Mouse (Mus musculus) heart, postnatal 14 days (tissue): ENCODE results near the gene Nek10. TPM values are rescaled to one million over a fixed set of nuclear protein-coding genes. Genes with fewer than 3 reads are reported as not detected.
"Not testable (repeated sequence)": the region's sequence is repeated elsewhere in the genome, so short reads cannot be mapped to it uniquely, and the experiment has no call there.

Experiments used
- DNase-seq, 2 experiments: peaks; one replicate each; pipeline ENCODE4 v3.0.0; 2021 to 2022
- intact Hi-C: fragments of 180-260 bp; cut with DNase I; formaldehyde crosslinking; loops from one replicate; pipeline ENCODE4 v1.15.1; 2025
- long read RNA-seq, 2 experiments: library from polyadenylated mRNA; stranded (forward); transcript quantifications; one replicate each; pipeline ENCODE4 v2.0.0; 2021
- total RNA-seq, 2 experiments: library from RNA; stranded (reverse); gene quantifications; 2 replicates each; pipeline ENCODE4 v1.2.3; 2021

The Nek10 gene
- total RNA-seq = under 1 TPM; 0.05 TPM
- long read RNA-seq, experiment 1 = 0 reads
- long read RNA-seq, experiment 2 = 0 reads

DNA sequence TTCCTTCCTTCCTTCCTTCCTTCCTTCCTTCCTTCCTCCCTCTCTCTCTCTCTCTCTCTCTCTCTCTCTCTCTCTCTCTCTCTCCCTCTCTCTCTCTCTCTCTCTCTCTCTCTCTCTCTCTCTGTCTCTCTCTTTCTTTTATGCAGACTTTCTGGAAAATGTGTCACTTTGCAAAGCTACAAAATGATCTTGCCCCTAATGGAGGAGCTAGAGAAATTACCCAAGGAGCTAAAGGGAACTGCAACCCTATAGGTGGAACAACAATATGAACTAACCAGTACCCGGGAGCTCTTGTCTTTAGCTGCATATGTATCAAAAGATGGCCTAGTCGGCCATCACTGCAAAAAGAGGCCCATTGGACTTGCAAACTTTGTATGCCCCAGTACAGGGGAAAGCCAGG is at the start of gene Nek10:
Nek10 (plus strand) TSS at position 301 of the 400 bp plus-strand sequence.
- DNase-seq, intact Hi-C loops: not testable (repeated sequence)

DNA sequence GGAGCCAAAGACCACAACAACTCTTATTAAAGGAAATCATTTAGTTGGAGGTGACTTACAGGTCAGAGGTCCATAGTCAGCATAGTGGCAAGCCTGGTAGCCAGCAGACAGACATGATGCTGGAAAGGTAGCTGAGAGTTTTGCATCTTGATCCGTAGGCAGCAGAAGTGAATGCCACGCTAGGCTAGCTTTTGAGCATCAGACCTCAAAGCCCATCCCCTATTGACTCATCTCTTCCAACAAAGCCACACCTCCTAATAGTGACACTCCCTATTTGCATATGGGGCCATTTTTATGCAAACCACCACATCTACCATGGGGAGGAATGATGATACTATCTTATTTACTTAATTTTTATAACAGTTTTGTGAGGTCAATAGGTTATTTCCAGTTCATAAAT is 22.0 kb upstream of the Nek10 start:
- intact Hi-C loops = no loop called here
- no peak for DNase-seq

DNA sequence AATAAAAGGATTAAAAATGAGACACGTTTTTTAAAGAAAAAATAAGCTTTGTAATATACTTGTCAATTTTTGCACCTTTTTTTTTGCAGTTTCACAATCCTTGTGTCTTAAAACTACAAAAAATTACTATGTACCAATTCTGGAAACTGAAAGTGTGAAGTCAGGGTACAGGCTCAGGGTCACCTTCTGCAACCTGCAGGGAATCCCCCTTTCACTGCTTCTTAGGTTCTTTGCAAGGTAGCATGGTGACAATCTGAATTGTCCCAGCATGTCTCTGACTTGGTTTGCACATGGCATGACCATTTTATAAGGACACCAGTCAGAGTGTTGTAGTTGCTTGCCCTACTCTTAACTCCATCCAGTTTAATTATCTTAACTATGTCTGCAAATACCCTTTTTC is 19.0 kb upstream of the Nek10 start:
- intact Hi-C loops = no loop called here
- no peak for DNase-seq

DNA sequence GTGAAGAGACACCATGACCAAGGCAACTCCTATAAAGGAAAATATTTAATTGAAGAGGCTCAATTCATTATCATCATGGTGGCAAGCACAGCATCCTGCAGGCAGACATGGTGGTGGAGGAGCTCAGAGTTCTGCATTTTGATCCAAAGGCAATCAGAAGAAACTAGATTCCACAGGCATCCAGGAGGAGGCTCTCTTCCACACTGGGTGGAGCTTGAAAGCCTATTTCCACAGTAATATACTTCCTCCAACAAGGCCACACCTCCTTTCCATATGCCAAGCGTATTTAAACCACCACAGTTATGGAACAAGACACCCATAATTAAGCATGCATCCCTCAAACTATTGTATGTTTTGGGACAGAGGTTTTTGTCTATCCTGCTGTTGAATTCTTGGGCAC is 16.2 kb upstream of the Nek10 start:
- intact Hi-C loops = loop anchor here (5.0 kb wide), 1 partner anchor 45 kb away; no protein-coding TSS in a partner anchor
- DNase-seq = no peak

DNA sequence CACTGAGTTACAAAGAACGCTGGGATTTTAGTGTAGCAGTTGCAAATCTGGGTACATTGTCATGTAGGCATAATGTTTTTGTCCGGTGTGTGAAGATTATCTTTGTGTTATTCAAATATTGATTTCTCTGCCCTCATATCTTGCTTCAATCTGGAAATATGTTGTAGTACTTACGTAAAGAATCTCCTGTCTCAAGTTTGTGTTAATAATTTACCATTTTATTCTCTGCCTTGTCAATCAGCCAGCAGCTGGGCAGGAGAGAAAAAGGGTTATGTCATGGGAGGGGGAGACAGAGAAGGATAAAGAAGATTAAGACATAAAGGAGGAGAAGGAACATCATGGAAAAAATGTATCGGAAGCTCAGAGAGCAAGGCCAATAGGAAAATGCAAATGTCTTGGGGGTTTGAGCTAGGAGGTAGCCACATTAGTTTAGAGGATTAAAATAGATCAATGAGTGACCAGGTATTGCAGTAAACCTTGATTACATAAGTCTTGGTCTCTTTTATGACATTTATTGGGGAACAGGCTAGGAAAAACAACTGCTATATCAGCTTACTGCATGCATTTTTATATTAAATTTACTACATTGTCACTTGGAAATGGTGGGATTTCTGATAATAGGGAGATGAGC is 13.3 kb upstream of the Nek10 start:
- DNase-seq = no peak
- intact Hi-C loops = loop anchor here (5.0 kb wide), 1 partner anchor 42 kb away; no protein-coding TSS in a partner anchor

DNA sequence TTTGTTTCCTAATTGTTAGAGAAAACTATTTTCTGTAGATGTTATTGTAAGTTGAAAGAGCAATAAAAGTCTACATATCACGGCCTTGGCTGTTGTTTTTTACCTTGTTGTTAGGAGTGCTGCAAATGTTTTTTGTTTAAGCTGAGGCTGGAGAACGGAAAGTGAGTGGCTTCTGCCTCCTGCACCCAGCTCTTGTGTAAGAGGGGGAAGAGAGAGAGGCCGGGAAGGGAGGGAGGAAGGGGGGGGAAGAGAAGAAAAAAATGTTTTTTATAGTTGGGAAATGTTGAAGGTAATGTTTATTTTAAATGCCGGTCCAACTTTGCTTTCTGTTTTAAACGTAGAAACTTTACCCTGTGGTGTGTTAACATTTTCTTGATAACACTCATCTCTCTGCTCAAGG is 3.4 kb upstream of the Nek10 start:
- intact Hi-C loops = no loop called here

DNA sequence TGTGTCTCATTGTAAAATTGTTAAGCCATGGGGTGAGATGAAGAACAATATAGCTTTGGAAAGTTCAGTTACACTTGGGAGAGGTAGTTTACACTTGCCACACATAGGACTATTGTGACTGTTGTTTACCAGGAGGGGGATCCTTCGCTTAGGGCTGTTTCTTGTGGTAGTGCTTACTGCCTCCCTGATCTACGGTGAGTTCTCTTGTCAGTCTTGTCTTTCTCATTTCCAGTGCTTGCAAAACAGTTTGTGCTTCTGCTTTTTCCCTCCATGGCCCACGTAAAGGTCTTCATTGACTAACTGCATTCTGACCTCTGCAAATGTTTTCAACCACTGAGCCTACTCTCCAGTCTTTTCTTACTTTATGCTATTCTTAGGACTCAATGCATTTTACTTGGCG is 2.9 kb upstream of the Nek10 start:
- intact Hi-C loops = no loop called here
- no peak for DNase-seq

More for the DNA sequence above, 3.4 kb upstream of the Nek10 start:
- DNase-seq = no peak

DNA sequence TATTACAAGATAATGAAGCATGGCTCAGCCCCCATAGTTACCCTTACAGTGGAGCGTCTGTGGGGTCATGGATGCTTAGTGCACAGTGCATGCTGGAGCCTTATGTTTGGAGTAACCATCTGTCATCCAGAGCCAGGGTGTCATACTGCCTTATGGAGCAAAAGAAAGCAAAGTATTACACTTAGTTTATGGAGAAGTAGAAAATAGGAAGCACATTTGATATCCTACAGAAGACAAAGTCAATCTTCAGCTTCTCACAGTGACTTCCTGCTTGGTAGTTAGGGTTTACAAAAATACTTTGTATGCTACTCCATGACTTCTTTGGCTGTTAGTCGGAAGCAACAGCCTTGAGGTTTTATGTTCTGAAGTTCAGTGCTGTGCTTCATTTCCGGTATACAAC is 2.4 kb upstream of the Nek10 start:
- DNase-seq = no peak
- intact Hi-C loops = no loop called here

DNA sequence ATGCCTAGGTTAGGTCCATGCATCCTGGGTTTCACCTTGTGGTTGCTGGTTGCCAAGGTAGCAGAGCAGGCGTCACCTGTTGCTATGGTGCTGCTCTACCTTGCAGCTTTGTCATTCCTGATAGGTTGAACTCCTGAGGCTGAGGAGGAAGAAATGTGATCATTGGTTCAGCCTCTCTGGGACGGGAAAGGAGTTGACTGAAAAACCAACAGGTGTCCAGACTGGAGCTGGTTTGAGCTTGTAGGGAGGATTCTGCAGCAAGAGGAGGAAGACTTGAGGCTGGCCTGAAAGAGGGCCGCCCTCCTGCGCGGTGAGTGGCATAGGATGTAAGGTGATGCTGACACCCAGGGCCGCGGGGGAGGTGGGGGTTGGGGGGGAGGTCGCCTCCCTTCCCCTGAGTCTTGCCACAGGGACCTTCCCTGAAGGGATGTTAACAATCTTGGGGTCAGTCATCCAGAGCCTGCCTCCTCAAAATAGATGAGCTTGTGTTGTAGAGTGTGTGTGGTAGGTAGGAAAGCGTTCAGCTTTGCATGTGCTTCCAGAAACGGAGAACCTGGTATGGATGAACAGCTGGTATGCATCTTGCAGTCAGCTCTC is 804 bp downstream of the Nek10 start:
- intact Hi-C loops = no loop called here
- no peak for DNase-seq

DNA sequence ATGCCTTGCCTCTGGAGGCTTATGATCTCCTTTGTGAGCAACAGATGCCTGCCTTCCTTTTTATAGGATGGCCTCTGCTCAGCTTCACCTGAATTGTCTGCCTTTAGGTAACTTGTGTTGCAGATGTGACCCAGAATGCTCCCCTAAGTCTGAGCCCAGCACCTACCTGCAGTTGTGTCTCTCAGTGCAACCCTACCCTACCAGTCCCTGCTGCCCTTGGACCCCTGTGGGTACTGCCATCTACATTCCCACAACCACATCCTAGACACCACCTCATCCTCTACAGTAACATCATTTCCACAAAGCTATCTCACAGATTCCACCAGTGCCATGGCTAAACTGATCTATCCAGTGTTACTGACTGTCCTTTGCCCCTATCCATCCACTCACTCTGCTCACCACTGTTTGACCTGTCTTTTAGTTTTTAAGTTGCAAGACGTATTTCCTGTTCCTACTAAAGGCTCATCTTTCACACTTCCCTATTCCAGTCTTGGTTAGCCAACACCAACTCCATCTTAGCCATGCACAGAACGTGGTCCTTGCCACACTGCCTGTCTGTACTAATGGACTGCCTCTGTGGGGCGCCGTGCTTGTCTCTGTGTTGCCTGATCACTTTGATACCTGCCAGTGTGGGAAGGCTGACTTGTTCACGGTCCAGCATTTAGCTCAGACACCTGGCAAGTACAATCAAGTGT is 1.4 kb downstream of the Nek10 start:
- intact Hi-C loops = no loop called here
- DNase-seq = no peak

DNA sequence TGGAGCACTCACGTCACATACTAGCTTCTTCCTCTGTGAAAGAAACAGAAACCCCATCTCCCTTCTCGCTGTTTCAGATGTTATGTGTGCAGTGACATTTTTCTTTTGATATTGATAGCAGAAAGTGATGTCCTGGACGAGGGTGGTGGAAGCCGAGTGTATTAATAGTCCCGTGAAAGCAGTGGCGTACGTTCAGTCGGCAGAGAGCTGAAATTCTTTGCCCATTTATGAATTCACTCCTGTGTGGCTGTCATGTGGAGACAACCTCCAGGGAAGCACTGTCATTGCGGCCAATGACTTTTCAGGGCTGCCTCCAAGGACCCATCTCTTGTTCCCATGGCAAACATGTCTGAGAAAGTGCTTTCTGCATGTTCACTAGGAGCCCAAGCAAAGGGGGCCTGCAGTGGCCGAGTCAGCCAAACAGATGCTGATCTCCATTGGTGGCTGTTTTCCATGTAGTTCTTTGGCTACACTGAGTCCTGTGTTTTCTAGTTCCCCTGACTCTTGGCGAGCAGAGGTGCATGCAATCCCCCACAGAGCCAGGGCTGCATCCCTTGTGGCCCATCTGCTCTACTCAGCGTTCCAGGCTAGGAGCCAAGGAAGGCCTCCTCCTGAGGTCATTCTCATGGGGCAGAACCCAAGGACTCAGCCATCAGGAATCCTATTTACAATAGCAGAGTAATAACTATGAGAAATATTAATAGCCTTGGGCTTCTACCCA is 29.5 kb downstream of the Nek10 start:
- peak; percentile 74 to 78 for DNase-seq
- intact Hi-C loops = loop anchor here (5.0 kb wide), 1 partner anchor 45 kb away; no protein-coding TSS in a partner anchor

DNA sequence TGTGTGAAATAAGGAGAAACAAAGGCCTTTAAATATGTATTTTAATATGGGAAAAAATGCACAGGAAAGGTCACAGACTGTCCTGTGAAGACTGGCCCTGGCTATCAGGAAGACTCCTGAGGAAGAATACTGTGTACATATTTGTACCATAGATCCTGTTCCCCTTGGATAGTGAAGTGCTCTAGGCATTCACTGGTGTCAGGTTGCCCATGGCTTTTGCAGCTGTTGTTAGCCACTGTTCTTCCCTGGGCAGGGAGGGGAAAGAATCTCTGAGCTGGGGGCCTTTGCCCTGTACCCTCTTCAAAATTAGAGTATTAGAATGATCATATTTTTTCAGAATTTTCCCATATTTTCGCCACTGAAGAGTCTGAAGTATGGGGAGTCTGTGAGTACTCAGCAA is 30.3 kb downstream of the Nek10 start:
- intact Hi-C loops = loop anchor here (5.0 kb wide), 1 partner anchor 46 kb away; no protein-coding TSS in a partner anchor
- DNase-seq = no peak

DNA sequence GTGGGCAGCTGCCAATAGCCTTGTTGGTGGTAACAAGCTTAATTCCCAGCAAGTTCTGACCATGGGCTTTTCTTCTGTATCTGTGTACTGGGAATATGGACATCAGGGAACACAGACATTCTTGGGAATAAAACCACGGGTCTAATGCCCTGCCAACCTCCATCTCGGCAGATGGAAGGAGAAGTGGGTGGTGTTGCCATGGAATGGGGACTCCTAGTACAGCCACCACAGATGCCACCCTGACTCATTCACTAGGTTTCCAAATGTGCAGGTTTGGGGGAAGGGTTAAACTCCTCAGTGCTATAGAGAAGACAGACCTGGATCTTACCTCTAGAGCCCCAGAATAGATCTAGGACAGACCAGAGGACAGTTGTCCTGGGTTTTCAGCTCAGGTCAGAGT is 31.1 kb downstream of the Nek10 start:
- DNase-seq = no peak
- intact Hi-C loops = loop anchor here (5.0 kb wide), 1 partner anchor 47 kb away; no protein-coding TSS in a partner anchor

DNA sequence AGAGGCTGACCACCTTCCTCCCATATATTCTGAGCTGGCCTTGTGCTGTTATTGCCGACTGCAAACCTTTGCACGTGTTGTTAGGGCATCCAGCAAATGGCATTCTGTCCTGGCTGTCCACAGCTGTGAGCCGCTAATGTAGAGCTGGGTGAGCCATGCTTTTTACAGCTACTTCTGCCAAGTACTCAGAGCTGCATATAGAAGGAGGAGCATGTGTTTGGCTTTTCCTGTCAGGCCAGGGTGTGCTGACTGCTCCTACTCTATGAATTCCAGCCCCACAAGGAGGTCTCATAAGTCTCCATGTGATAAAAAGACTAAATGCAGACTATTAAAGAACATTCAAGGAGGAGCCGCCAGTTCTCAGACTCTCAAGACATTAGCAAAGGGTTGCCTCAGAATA is 34.4 kb downstream of the Nek10 start:
- intact Hi-C loops = no loop called here
- DNase-seq = no peak

DNA sequence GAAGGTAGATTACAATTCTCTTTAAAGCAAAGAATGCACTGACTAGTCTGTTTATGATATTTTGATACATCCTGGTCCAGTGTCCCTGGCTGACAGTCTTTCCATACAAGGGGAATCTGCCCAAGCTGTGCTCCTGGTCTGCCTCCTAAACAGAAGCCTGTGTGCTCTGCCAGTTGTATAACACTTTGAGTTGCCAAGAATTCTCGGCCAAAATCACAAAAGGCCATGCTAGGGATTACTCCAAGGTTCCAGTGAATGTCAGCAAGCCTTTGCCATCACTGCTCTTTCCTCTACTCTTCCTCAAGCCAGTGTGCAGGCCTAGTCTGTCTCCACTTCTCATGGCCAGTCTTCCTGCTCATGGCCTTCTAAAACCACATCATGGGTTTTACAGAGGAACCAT is 34.9 kb downstream of the Nek10 start:
- intact Hi-C loops = no loop called here
- DNase-seq = no peak

DNA sequence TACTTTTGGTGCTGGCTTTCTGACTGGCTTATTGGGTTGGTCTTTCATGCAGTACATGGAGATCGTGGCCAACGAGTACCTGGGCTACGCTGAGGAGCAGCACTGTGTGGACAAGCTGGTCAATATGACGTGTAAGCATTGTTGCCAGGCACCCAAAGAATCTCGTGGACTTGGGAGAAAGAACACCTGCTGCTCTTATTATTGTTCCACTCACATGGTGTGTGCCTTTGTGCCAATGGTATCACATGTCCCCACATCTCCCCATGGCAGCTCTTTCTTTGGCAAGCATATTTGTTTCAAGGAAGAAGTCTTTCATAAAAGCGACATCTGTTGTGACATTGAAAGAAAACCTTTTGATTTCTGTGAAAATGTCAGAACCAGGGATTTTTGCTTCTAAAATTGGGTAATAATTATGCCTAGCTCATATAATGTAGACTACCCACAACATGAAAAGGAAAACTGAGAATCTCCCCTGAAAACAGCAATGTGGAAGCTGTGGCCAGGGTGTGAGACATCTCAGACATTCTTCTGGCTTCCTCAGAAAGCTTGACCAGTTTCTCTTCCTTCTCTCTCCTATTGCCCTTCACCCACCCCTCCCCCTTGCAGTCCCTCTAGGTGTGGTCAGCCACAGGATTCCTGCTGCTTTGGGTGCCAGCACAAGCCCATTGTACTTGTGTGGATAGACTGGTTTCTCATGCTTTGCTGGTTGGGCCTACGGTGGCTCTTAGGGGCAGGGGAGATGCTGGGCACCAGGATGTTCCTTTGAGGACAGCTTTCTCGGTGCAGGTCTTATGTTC is 39.7 kb downstream of the Nek10 start:
- intact Hi-C loops = no loop called here

DNA sequence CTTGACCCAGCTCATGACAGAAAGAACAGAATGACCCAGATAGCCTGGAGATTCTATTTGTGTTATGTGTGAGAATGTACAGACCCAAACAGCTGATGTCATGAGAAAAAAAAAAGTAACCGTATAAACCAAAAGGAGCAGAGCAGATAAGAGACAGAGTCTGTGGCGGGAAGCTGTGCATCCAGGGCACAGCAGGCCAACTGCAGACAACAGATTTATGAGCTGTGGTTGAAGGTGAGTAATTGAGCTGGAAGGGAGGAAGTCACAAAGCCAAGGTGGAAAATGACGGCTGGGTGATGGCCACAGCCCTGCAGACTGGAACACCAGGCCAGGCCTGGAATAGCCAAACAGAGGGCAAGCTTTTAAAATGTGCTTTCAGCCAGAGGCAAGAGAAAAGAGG is 49.6 kb downstream of the Nek10 start:
- intact Hi-C loops = no loop called here

More for the DNA sequence above, 39.7 kb downstream of the Nek10 start:
- no peak for DNase-seq

DNA sequence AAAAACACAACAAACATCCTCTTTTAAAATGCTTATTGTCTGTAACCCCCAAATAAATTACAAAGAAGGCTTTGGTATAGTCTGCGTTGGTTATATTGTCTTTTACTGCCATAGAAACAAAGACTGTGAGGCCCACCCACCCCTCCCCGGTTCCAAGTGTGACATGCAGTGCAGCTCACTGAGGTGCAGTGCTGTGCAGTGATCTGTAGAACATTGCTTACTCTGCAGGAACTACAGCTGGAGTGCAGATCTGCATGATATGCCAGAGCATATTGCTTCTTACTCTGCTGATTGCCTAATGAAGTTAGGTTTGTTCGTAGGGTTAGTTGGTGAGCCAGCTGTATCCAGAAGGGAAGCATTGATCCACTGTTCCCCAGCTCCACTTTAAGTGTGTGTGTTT is 57.1 kb downstream of the Nek10 start:
- intact Hi-C loops = loop anchor here (5.0 kb wide), 2 partner anchors 158 to 1337 kb away; partner anchors contain the start of gene Slc4a7
- DNase-seq = no peak

More for the DNA sequence above, 49.6 kb downstream of the Nek10 start:
- no peak for DNase-seq

DNA sequence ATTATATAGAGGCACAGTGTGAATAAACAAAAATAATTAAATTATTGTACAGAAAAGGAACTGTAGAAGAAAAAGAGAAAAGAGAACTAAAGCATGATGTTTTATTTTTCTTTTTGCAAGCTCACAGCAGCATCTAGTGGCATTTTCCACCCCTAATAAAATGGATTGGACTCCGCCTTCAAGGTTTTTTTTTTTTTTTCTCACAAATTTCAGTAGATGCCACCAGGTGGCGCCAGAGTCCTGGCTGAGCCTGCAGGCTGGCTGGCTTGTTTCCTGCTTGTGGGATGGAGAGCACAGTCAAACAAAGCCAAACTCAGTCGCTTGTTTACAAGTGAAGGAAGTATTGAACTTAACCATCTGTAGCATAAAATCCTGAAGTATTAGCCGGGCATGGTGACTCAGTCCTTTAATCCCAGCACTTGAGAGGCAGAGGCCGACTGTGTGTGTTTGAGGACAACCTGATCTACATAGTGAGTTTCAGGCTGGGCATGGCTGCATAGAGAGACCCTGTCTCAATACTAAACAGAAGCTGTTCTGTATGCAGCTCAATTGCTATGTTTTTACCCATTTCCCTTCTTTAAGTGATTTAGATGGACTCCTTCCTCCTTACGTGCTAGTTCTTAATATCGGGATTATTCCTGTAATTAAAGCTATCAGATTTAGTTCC is 60.6 kb downstream of the Nek10 start:
- DNase-seq = peak; percentile 87 to 89
- intact Hi-C loops = loop anchor here (2.0 to 5.0 kb wide), 5 partner anchors 41 to 1333 kb away; partner anchors contain the start of gene Slc4a7
